Mouse (Mus musculus) megakaryocyte, embryonic 14.5 days (primary cell): ENCODE measurements around the gene Lypd3. TPM values are rescaled to one million over a fixed set of nuclear protein-coding genes. Genes with fewer than 3 reads are reported as not detected.
A peak's percentile ranks its signal among the peaks of the same experiment; 100 is the strongest.
"Not testable (repeated sequence)": the region's sequence is repeated elsewhere in the genome, so short reads cannot be mapped to it uniquely, and the experiment has no call there.

Source experiments
- H3K27me3 ChIP-seq: replicated peaks from 2 replicates; pipeline ENCODE3; 2012; ENCODE audit warnings: inconsistent platforms
- H3K36me3 ChIP-seq: replicated peaks from 2 replicates; pipeline ENCODE3; 2012; ENCODE audit warnings: low read length, inconsistent platforms, mixed read lengths
- H3K4me1 ChIP-seq: 2 replicates; pipeline ENCODE4 v1.6.1; 2012; ENCODE audit warnings: inconsistent platforms
- H3K4me3 ChIP-seq: replicated peaks from 2 replicates; pipeline ENCODE3; 2012; ENCODE audit warnings: moderate library complexity, mild to moderate bottlenecking, inconsistent platforms
- H3K9me3 ChIP-seq: 2 replicates; pipeline ENCODE4 v1.6.1; 2012; ENCODE audit warnings: inconsistent platforms
- FLI1 ChIP-seq: IDR thresholded peaks from 2 replicates; pipeline ENCODE4 v1.6.1; 2012; ENCODE audit warnings: low read length, inconsistent platforms, mixed read lengths
- GATA1 ChIP-seq: IDR thresholded peaks from 3 replicates; pipeline ENCODE4 v1.6.1; 2012; ENCODE audit warnings: mixed read lengths, low read length, inconsistent platforms, borderline replicate concordance
- polyA plus RNA-seq: library from polyadenylated mRNA; stranded (reverse); fragments of >175 nt; gene quantifications from 2 replicates; pipeline ENCODE4 v1.2.3, GENCODE M21; 2012; ENCODE audit warnings: low replicate concordance; ENCODE audit not compliant: insufficient read depth

The Lypd3 gene
- polyA plus RNA-seq, 1 experiment, result not detected

DNA sequence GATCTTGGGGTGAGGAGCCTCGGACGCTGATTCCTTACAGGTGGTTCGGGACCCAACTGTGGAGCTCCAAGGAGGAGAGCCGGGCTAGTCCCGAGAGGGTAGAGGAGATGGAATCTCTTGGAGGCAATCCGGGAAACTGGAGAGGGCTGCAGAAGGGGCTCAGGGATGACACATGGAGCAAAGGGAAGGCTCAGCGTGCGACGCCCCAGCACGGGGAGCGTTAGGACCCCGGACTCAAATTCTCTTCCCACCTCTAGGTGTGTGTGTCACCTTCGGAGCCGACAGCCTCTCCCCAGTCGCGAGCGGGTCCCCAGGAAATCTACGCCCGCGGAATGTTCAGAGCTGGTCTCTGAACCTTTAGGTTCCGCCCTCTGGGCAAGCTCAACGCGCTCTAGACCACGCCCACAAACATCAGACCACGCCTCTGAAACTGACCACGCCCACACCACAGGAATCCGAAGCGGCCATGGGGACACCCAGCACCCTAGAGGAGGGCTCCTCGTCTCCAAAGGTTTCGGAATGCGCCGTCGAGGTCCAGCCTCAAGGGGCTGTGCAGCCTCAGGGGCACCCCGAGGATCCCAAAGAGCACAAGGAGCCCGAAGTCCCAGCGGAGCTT, 25.4 kb upstream of the Lypd3 start:
- Histone ChIP-seq H3K36me3 (peaks cover 20% of the 10 kb centered on the region), H3K4me1 (peaks cover 45% of the 10 kb centered on the region), H3K4me3 (peak overlapping the region; percentile 92), H3K9me3 (no peaks in the 10 kb centered on the region), H3K27me3 (peaks cover 4% of the 10 kb centered on the region)
- TF ChIP-seq GATA1 (no peak), FLI1 (no peak)

DNA sequence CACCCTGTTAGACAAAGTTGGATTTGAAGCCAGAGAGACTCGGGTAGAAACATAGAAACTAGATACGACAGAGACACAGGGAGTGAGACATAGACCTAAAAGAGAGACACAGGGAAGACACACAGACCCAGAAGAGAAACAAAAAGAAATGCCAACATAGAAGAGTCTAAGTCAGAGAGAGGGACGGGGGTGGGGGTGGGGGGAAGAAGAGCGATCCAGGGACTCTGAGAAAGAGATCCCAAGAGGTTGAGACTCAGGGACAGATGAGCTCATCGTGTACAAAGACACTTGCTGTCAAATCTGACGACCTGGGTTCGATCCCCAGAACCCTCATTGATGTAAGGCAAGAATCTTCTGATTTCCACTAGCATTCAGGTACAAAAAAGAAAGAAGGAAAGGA, 24.6 kb upstream of the Lypd3 start:
- no peaks in the 10 kb centered on the region for H3K9me3 ChIP-seq
- TF ChIP-seq GATA1 (no peak), FLI1 (no peak)
- H3K4me3 ChIP-seq, result peak overlapping the region; percentile 92
- peaks cover 4% of the 10 kb centered on the region for H3K27me3 ChIP-seq
- peaks cover 52% of the 10 kb centered on the region for H3K4me1 ChIP-seq
- peaks cover 27% of the 10 kb centered on the region for H3K36me3 ChIP-seq

DNA sequence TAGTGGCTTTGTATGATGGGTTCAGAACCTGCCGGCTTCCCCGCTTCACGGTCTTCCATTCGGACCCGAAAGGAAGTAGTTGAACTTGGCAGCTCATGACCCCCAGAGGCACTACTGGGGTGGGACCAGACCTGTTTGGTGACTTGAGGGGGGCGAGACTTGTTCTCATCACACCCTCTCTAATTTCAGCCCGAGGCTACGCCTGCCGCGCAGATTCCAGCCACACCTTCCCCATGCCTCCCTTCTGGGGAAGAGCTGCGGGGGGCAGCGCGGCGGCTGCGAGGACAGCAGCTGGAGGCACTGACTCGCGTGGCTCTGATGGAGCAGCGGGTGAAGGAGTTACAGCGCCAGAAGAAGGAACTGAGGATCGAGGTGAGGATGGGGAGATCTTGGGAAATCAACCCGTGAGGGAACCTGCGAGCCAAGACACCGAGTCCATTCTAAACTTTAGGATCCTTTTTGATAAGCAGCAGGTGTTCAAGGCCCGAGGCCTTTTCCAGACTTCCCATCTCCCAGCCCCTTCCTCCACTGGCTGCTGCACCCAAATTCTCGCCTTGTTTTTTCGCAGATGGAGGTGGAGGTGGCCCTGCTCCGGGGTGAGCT, 23.9 kb upstream of the Lypd3 start:
- H3K4me3 ChIP-seq, result peak overlapping the region; percentile 28
- TF ChIP-seq GATA1 (no peak), FLI1 (no peak)

DNA sequence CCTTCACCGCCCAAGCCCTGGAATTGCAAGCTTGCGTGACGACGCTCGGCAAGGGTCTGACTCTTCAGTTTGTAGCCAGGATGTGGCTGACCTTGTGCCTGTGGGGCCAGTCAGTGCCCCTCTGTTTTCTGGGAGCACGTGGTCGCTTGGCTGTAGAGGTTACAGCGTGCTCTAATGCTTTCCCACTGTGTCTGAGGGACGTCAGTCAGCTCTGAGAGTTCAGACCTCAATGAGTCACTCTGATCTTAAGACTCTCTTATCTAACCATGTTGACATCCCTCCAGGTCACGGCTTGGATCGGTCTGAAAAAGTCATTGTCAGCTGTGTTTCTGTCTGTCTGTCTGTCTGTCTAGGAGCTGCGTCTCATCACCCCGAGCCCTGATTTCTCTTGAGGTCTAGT, 21.5 kb upstream of the Lypd3 start:
- no peak for TF ChIP-seq FLI1
- no peak for TF ChIP-seq GATA1
- Histone ChIP-seq H3K4me1 (peaks cover 57% of the 10 kb centered on the region), H3K9me3 (peaks cover 7% of the 10 kb centered on the region; the same call in 1 of the 2 replicates), H3K36me3 (peaks cover 55% of the 10 kb centered on the region), H3K27me3 (peaks cover 4% of the 10 kb centered on the region), H3K4me3 (no peak overlapping the region)

More for the DNA sequence above, 23.9 kb upstream of the Lypd3 start:
- Histone ChIP-seq H3K36me3 (peaks cover 34% of the 10 kb centered on the region), H3K9me3 (no peaks in the 10 kb centered on the region), H3K4me1 (peaks cover 59% of the 10 kb centered on the region), H3K27me3 (peaks cover 4% of the 10 kb centered on the region)

DNA sequence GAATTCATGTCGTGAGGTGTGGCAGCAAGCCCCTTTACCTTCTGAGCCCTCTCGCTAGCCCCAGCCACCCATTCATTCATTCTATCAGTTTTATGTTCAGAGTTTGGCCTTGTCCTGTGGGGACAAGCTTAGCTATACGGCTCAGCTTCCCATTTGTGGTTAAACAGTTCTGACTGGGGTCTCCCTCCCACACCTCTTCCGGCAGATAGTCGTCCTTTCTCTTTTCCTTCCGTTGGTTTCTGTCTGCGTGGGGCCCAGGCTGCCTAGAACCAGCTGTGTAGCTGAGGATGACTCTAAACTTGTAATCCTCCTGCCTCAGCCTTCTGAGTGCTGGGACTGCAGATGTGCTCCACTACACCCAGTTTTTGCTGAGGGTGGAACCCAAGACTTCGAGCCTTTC, 18.6 kb upstream of the Lypd3 start:
- no peaks in the 10 kb centered on the region for H3K27me3 ChIP-seq
- peaks cover 17% of the 10 kb centered on the region for H3K9me3 ChIP-seq
- H3K36me3 ChIP-seq, result peaks cover 77% of the 10 kb centered on the region
- H3K4me1 ChIP-seq, result peaks cover 38% of the 10 kb centered on the region
- TF ChIP-seq GATA1, result no peak
- TF ChIP-seq FLI1, result no peak
- H3K4me3 ChIP-seq, result no peak overlapping the region

DNA sequence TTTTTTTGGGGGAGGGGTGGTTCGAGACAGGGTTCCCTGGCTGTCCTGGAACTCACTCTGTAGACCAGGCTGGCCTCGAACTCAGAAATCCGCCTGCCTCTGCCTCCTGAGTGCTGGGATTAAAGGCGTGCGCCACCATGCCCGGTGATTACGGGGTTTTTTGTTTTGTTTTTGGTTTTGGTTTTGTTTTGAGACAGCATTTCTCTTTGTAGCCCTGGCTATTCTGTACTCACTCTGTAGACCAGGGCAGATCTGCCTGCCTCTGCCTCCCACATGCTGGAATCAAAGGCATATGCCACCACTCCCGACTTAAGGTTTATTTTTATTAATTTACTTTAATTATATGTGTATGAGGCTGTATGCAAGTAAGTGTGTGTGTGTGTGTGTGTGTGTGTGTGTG, 18.0 kb upstream of the Lypd3 start:
- Histone ChIP-seq H3K36me3 (peaks cover 77% of the 10 kb centered on the region), H3K9me3 (peaks cover 21% of the 10 kb centered on the region), H3K4me1 (peaks cover 36% of the 10 kb centered on the region)
- H3K4me3 ChIP-seq, H3K27me3 ChIP-seq: not testable (repeated sequence)

DNA sequence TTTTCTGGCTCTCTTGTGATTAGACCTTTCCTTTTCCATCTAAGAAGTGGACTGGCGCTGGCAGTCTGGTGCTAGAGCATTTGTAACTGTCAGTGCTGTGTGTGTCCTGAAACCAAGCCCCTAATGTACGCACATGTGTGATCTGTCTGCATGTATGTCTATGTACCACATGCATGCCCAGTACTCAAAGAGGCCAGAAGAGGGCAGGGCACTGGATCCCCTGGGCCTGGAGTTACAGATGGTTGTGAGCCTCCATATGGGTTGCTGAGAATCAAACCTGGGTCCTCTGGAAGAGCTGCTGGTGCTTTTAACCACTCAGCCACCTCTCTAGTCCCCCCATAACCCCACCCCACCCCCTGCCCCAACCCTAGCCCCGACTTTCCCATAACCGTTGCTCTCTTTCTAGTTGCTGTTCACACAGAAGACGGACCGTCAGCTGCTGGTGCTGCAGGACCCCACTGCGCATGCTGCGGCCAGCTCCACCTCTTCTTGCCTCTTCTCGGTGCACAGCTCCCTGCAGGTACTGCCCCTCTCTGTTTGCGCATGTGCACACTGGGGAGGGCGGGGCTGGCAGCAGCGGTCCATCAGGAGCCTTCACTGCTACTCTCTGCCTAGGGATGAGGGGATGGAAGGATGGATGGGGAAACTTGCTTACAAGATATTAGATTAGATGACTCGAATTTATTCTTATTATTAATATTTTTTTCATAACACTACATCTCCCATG, 16.5 kb upstream of the Lypd3 start:
- Histone ChIP-seq H3K4me3 (peak overlapping the region; percentile 42), H3K4me1 (peaks cover 32% of the 10 kb centered on the region), H3K27me3 (no peaks in the 10 kb centered on the region), H3K9me3 (peaks cover 21% of the 10 kb centered on the region), H3K36me3 (peaks cover 86% of the 10 kb centered on the region)
- TF ChIP-seq GATA1, result no peak
- TF ChIP-seq FLI1, result no peak

DNA sequence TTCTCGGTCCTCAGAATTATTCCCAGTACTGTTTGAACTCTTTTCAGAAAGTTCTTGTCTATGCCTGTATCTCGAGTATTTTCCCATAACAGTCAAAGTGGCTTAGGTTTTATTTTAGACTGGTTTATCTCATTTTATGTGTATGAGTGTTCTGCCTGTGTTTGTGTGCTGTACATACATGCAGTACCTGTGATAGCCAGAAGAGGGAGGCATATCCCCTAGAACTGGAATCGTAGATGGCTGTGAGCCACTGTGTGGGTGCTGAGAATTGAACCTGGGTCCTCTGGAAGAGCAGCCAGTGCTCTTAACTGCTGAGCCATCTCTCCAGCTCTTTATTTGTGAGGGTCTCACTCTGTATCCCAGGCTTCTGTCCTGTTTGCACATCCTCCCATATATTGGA, 15.2 kb upstream of the Lypd3 start:
- TF ChIP-seq FLI1, result no peak
- no peak for TF ChIP-seq GATA1
- H3K36me3 ChIP-seq, result peaks cover 89% of the 10 kb centered on the region
- H3K27me3 ChIP-seq, result no peaks in the 10 kb centered on the region
- H3K9me3 ChIP-seq, result peaks cover 21% of the 10 kb centered on the region
- no peak overlapping the region for H3K4me3 ChIP-seq
- H3K4me1 ChIP-seq, result peaks cover 23% of the 10 kb centered on the region

DNA sequence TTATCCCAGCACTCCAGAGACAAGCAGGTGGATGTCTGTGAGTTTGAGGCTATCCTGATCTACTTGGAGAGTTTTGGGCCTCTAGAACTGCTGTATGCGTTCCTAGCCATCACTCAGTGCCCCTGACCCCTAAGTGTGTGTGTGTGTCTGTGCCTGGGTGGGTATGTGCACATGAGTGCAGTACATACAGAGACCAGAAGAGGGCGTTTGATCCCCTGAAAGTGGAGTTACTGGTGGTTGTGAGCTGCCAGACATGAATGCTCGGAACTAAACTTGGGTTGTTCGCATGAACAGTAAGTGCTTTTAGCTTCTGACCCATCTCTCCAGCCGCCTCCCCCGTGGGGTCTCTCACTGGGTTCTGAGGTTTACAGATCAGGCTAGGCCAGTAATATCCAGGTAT, 13.4 kb upstream of the Lypd3 start:
- Histone ChIP-seq H3K4me3 (no peak overlapping the region), H3K9me3 (peaks cover 21% of the 10 kb centered on the region), H3K36me3 (peaks cover 85% of the 10 kb centered on the region), H3K4me1 (peaks cover 7% of the 10 kb centered on the region), H3K27me3 (no peaks in the 10 kb centered on the region)
- no peak for TF ChIP-seq FLI1
- TF ChIP-seq GATA1, result no peak
